Mouse (Mus musculus) cortical plate, adult 2 months (tissue): ENCODE results near the gene Anks1. TPM values are rescaled to one million over a fixed set of nuclear protein-coding genes. Genes with fewer than 3 reads are reported as not detected.

Source experiments
- H3K27ac ChIP-seq: fragments of 200-500 bp; 2 replicates; pipeline ENCODE4 v1.5.1; 2012; ENCODE audit warnings: low read length, control low read depth, inconsistent platforms; ENCODE audit not compliant: insufficient read depth
- H3K4me1 ChIP-seq: fragments of 200-500 bp; 2 replicates; pipeline ENCODE4 v1.6.1; 2011; ENCODE audit warnings: low read length; ENCODE audit not compliant: control insufficient read depth, insufficient read depth
- H3K4me3 ChIP-seq: fragments of 200-500 bp; 2 replicates; pipeline ENCODE4 v1.5.1; 2011; ENCODE audit warnings: mild to moderate bottlenecking, low read length, control low read depth; ENCODE audit not compliant: insufficient read depth
- CTCF ChIP-seq: fragments of 200-500 bp; IDR thresholded peaks from 2 replicates; pipeline ENCODE4 v1.5.1; 2011; ENCODE audit warnings: mild to moderate bottlenecking, control low read depth, low read length; ENCODE audit not compliant: insufficient read depth; ENCODE audit errors: extremely low read depth
- POLR2A ChIP-seq: fragments of 200-500 bp; IDR thresholded peaks from 2 replicates; pipeline ENCODE4 v1.6.1; 2011; ENCODE audit warnings: mild to moderate bottlenecking, low read length, control low read depth; ENCODE audit not compliant: insufficient read depth; ENCODE audit errors: extremely low read depth
- polyA plus RNA-seq: library from polyadenylated mRNA; depleted of rRNA; stranded (reverse); fragments of >200 nt; gene quantifications from 2 replicates; pipeline ENCODE4 v1.2.3, GENCODE M21; 2012; rRNA removed

The Anks1 gene
- polyA plus RNA-seq, 1 experiment: 39.8 TPM

DNA sequence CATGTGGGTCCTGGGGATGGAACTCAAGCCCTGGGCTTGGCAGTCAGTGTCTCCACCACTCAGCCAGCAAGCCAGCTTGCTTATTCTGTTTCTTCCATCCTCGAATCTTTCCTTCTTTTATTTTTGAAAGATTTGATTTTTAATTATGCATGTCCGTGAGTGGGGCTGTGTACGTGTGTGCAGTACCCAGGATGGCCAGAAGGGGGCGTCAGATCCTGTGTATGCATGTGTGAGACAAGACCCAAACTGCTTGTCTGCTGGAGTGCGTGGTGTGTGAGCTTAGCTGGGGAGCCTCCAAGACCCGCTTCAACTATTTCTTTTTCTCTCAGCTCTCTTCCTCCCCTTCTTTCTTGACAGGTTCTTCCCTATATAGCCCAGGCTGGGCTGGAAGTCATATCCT, 197.2 kb downstream of the Anks1 start:
- Histone ChIP-seq H3K4me3 (no peak overlapping the region), H3K27ac (no peak overlapping the region), H3K4me1 (no peaks in the 10 kb centered on the region)
- TF ChIP-seq POLR2A (no peak), CTCF (no peak)

GRCm38 (mm10) chr17:28107275-28107674, 198.2 kb downstream of the Anks1 start:
- Histone ChIP-seq H3K27ac (no peak overlapping the region), H3K4me1 (no peaks in the 10 kb centered on the region), H3K4me3 (no peak overlapping the region)
- TF ChIP-seq POLR2A: no peak
- TF ChIP-seq CTCF: no peak

DNA sequence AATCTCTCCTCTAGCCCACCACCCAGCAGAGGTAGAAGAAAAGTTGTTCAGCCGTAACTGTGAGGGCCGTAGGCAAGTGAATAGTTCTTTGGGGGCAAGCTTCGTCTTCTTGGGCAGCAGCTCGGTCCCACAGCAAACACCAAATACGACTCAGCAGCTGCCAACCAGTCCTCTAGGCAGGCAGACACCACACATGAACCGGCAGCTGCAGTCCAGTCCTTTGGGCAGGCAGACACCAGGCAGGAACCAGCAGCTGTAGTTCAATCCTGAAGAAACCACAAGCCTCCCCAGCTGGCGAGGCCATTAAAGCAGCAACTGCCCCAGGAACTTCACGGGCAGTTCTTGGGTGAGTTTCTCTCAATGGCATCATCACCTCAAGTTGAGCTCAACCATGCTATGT, 203.2 kb downstream of the Anks1 start:
- no peaks in the 10 kb centered on the region for H3K4me1 ChIP-seq
- no peak overlapping the region for H3K4me3 ChIP-seq
- TF ChIP-seq POLR2A (no peak), CTCF (no peak)
- no peak overlapping the region for H3K27ac ChIP-seq

Other genes starting within 250 kb of the Anks1 start
- 0.61 and 0.91 TPM in 2 replicates for gene Spdef, start 180.4 kb upstream of the Anks1 start, polyA plus RNA-seq
- 196 and 207 TPM in 2 replicates for gene D17Wsu92e, start 88.7 kb upstream of the Anks1 start, polyA plus RNA-seq
- gene Snrpc, start 71.2 kb upstream of the Anks1 start, polyA plus RNA-seq: 57.6 and 69.2 TPM in 2 replicates
- 9.1 and 10.6 TPM in 2 replicates for gene Uhrf1bp1, start 52.9 kb upstream of the Anks1 start, polyA plus RNA-seq
- 45.2 and 63.0 TPM in 2 replicates for gene Taf11, start 538 bp downstream of the Anks1 start, polyA plus RNA-seq
- 0.30 and 0.44 TPM in 2 replicates for gene Tcp11, start 171.3 kb downstream of the Anks1 start, polyA plus RNA-seq
- 0.64 and 3.0 TPM in 2 replicates for gene Scube3, start 232.8 kb downstream of the Anks1 start, polyA plus RNA-seq